Mouse (Mus musculus) cortical plate, adult 2 months (tissue): ENCODE measurements around the gene Gabpb2.

Source experiments
- CTCF ChIP-seq: fragments of 200-500 bp; IDR thresholded peaks from 2 replicates; pipeline ENCODE4 v1.5.1; 2011; ENCODE audit warnings: mild to moderate bottlenecking, control low read depth, low read length; ENCODE audit not compliant: insufficient read depth; ENCODE audit errors: extremely low read depth
- POLR2A ChIP-seq: fragments of 200-500 bp; IDR thresholded peaks from 2 replicates; pipeline ENCODE4 v1.6.1; 2011; ENCODE audit warnings: mild to moderate bottlenecking, low read length, control low read depth; ENCODE audit not compliant: insufficient read depth; ENCODE audit errors: extremely low read depth

DNA sequence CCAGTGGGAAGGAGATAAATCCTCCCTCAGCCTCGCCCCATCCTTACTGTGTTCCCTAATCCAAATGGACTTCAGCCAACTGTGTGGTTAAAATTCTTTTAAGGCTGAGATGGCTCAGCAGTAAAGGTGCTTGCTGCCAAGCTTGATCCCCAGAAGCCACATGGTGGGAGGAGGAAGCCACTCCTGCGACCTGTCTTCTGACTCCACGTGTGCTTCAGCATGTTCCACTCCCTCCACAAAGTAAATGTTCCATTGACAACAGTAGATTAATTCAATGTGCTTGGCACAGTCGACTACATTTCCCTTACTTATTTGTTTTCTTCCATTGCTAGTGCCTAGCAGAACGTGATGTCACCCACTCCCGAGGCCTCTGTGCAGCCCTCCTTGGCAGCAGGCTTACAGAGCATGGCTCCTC is 23.0 kb downstream of the Gabpb2 start:
- TF ChIP-seq POLR2A = no peak
- no peak for TF ChIP-seq CTCF
